Mouse (Mus musculus): ENCODE measurements around the gene Gpd1.
"Not testable (repeated sequence)": the region's sequence is repeated elsewhere in the genome, so short reads cannot be mapped to it uniquely, and the experiment has no call there.

Gpd1 gene

GRCm38 (mm10) chr15:99717386-99718334 is at the start of gene Gpd1:
Gene Gpd1 (plus strand): TSS chr15:99717515.
- DNase-seq = peak; percentile 83

GRCm38 (mm10) chr15:99667544-99667943 is 49.8 kb upstream of the Gpd1 start:
- no peak for DNase-seq

- peak; percentile 64 for DNase-seq
Measured at GRCm38 (mm10) chr15:99668881-99669280, 48.4 kb upstream of the Gpd1 start.

GRCm38 (mm10) chr15:99669392-99669791 is 47.9 kb upstream of the Gpd1 start:
- DNase-seq = no peak

GRCm38 (mm10) chr15:99670154-99670821 is 47.0 kb upstream of the Gpd1 start, which contains the start of gene Asic1:
Gene Asic1 (plus strand): TSS chr15:99670368.
- peak; percentile 52 for DNase-seq

- DNase-seq = no peak
Measured at GRCm38 (mm10) chr15:99670964-99671670, 46.2 kb upstream of the Gpd1 start.

- DNase-seq = no peak
Measured at GRCm38 (mm10) chr15:99671783-99672182, 45.5 kb upstream of the Gpd1 start.

GRCm38 (mm10) chr15:99674866-99675265 is 42.4 kb upstream of the Gpd1 start:
- DNase-seq = no peak

GRCm38 (mm10) chr15:99677089-99677488 is 40.2 kb upstream of the Gpd1 start:
- DNase-seq = no peak

GRCm38 (mm10) chr15:99678063-99678800 is 39.1 kb upstream of the Gpd1 start:
- no peak for DNase-seq

GRCm38 (mm10) chr15:99679008-99679407 is 38.3 kb upstream of the Gpd1 start:
- no peak for DNase-seq

- DNase-seq = no peak
Measured at GRCm38 (mm10) chr15:99682880-99683279, 34.4 kb upstream of the Gpd1 start.

GRCm38 (mm10) chr15:99684156-99684555 is 33.2 kb upstream of the Gpd1 start:
- DNase-seq = no peak

GRCm38 (mm10) chr15:99688712-99689111 is 28.6 kb upstream of the Gpd1 start:
- no peak for DNase-seq

- no peak for DNase-seq
Measured at GRCm38 (mm10) chr15:99690924-99691323, 26.4 kb upstream of the Gpd1 start.

GRCm38 (mm10) chr15:99691976-99692375 is 25.3 kb upstream of the Gpd1 start:
- DNase-seq = no peak

GRCm38 (mm10) chr15:99697309-99697708 is 20.0 kb upstream of the Gpd1 start:
- DNase-seq = no peak

GRCm38 (mm10) chr15:99698533-99699085 is 18.7 kb upstream of the Gpd1 start:
- DNase-seq = no peak

- no peak for DNase-seq
Measured at GRCm38 (mm10) chr15:99699715-99700114, 17.6 kb upstream of the Gpd1 start.

- DNase-seq = no peak
Measured at GRCm38 (mm10) chr15:99700219-99701106, 16.9 kb upstream of the Gpd1 start.

GRCm38 (mm10) chr15:99701640-99701998 is 15.7 kb upstream of the Gpd1 start:
- DNase-seq = not testable (repeated sequence)
